Mouse (Mus musculus): Measurements from ENCODE around the gene Tlr5. TPM values are rescaled to one million over a fixed set of nuclear protein-coding genes. Genes with fewer than 3 reads are reported as not detected.

Gene Tlr5
- 1.7 and 1.9 TPM in 2 replicates for polyA plus RNA-seq (2015; fragmentation: Nextera tagmentation; extraction: Ambion mirVana)

DNA sequence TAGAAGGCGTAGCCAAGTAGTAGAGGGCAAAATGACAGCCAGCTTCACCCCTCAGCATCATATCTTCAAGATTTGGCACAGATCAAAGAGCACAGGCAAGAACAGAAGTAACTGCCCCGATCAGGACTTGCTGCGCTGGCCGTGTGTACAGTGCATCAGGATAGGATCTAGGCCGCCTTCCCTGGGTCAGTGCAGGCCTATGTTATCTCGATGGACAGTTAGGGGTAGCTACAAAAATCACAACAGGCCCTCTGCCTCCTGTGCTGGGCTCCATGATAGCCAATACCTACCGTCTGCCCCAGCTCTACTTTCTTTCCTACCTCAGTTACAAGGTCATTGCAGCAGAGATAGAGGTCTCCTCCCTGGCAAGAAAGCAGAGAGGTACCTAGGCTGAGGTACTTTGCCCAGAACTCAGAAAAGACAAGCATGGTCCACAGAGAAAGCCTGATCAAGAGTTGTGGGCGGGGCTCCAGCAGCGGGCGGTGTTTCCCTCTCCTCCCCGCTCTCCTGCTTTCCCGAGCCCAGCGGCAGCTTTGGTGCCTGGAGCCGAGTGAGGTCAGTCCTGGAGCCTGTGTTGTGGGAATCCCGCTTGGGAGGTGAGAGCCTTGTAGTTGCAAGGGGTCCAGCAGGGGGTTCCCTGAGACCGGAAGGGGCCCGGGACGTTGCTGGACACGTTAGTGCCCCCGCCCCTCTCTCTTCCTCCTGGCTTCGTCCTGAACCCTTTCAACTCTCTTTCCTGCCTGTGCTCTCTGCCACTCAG is at the start of gene Tlr5:
TSS of gene Tlr5 (plus strand) at position 502 of the 760 bp plus-strand sequence.

Other genes with a start within 250 kb of the Tlr5 start
- not detected in 2 replicates for gene Ccdc185, start 205.6 kb upstream of the Tlr5 start, polyA plus RNA-seq (2015; fragmentation: Nextera tagmentation; extraction: Ambion mirVana)
- 9.5 and 12.1 TPM in 2 replicates for gene Susd4, start 190.9 kb upstream of the Tlr5 start, polyA plus RNA-seq (2015; fragmentation: Nextera tagmentation; extraction: Ambion mirVana)